Mouse (Mus musculus): ENCODE results near the gene B3gnt2.

B3gnt2 gene

GRCm38 (mm10) chr11:22777531-22777930, 83.2 kb downstream of the B3gnt2 start:
- DNase-seq (ENCODE audit: low read depth in 1 of 2, low spot score in 2 of 2): no peak

DNA sequence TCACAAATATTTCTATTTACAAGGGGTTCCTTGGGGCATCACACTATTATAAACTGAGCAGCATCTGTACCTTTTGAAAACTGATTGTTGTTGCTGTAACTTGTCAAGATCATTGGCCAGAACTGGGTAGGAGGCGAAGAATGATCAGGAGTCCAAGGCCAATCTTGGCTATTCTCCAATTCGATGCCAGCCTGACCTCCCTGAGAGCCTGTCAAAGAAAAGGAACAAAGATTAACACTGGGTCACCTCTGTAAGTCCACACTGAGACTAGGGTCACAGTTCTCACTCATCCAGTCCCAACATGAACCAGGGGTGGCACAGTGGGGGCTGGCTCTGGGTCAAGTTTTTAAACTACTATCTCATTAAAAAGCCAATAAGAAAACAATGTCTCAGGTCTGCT, 85.9 kb downstream of the B3gnt2 start:
- no peak for DNase-seq (ENCODE audit: low read depth in 1 of 2, low spot score in 2 of 2)

DNA sequence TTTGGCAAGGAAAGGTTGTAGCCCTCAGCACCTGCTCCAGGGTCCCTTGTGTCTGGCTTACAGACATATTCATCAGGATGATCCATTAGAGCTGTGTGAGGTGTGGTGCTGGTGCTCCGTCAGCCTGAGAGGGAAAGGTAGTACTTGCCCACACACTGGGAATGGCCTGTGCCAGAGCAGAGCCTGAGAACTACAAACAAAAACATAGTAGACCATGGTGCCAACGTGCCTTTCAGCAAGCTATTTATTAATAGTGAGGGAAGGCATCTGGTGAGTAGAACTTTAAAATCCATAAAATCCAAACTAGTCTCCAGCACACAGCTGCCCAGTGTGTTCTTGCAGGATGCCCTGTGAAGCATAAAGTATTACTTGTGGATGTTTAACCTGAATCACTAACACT, 94.5 kb downstream of the B3gnt2 start:
- no peak for DNase-seq (ENCODE audit: low read depth in 1 of 2, low spot score in 2 of 2)

- no peak for DNase-seq (ENCODE audit: low read depth in 1 of 2, low spot score in 2 of 2)
These were observed 95.3 kb downstream of the B3gnt2 start for GRCm38 (mm10) chr11:22765425-22765824.

GRCm38 (mm10) chr11:22763556-22764295, 97.0 kb downstream of the B3gnt2 start:
- DNase-seq (ENCODE audit: low read depth in 1 of 2, low spot score in 2 of 2): no peak

GRCm38 (mm10) chr11:22763055-22763454, 97.7 kb downstream of the B3gnt2 start:
- DNase-seq (ENCODE audit: low read depth in 1 of 2, low spot score in 2 of 2): no peak

DNA sequence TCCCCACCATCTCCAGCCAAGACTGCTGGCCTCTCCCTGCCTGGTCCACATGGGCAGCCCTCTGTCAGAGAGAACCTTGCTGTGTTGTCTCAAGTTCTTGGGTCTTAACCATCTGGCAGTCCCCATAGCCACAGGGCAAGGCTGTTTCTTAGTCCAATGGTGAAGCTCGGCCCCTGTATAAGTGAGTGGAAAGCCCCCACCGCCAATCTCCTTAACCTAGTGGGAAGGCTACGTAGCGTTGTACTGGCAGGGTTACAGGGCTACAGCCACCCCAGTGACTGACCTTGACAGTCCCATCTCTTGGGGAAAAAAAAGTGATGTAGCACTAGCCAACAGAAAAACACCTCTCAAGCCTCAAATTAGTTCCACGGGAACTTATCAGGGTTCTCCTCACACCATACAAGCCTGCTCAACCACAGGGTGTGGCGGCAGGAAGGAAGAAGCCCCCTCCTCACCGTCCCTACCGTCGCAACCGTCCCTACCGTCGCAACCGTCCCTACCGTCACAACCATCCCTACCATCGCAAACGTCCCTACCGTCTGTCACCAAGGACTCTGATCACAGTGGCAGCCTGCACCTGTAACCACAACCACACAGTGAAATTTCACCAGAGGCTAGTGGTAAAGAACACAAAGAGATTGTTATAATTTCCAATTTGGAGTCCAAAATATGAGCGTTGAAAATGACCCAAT, 98.4 kb downstream of the B3gnt2 start:
- DNase-seq (ENCODE audit: low read depth in 1 of 2, low spot score in 2 of 2): no peak

DNA sequence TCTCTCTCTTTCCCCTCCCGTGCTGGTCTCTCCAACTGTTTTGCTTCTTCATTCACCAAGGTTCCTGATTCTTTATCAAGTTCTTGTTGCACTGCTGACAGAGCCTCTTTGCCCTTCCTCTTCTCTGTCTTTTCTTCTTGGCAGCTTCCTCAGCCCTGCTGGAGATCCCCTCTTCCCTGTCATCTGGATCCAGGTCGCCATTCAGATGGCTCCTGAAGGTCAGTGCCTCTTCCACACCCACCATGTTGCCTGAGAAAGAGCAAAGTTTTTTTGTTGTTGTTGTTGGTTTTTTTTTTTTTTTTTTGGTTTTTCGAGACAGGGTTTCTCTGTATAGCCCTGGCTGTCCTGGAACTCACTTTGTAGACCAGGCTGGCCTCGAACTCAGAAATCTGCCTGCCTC, 101.0 kb downstream of the B3gnt2 start:
- DNase-seq (ENCODE audit: low read depth in 1 of 2, low spot score in 2 of 2): no peak

DNA sequence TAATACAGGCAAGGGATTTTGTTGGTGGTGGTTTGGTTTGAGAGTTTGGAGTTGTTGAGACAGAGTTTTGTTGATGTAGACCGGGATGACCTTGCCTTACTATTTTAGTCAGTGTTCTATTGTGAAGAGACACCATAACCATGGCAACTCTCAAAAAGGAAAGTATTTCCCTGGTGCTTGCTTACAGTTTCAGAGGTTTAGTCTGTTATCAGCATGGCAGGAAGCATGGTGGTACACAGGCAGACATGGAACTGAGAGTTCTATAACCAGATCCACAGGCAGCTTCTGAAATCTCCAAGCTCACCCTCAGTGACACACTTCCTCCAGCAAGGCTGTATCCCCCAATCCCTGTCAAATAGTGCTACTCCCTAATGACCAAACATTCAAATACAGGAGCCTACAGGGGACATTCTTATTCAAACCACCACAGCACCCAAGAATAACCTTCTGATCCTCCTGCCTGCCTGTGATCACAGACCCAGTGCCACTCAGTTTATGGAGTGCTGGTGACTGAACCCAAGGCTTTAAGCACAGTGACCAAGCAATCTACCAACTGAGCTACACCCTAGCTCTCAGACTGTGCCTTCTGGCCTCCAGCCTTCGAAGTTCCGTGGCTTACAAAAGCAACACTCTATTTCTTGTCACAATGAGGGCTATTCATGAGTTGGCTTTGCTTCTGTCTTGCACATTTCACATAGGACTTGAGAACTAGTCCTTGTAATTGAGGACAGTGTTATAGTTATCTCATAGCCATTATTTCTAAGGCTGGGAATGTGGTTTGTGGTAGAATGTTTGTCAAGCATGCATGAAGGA, 104.4 kb downstream of the B3gnt2 start:
- no peak for DNase-seq (ENCODE audit: low read depth in 1 of 2, low spot score in 2 of 2)

DNA sequence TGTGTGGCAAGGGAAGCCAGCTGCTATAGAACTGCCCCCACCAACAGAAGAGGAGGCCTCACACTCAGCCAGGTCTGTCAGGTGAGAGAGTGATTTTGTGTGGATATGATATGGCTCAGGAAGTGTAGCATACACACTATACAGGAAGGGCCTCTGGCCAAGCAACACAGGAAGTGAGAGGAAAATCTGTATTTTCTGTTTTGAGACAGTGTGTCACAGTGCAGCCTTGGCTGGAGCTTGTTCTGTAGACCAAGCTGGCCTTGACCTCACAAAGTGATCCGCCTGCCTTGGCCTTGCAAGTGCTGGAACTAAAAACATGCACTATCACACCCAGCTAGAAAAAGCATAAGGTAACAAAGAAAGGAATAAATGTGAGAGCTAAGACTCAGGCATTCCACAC, 105.6 kb downstream of the B3gnt2 start:
- DNase-seq (ENCODE audit: low read depth in 1 of 2, low spot score in 2 of 2): no peak

DNA sequence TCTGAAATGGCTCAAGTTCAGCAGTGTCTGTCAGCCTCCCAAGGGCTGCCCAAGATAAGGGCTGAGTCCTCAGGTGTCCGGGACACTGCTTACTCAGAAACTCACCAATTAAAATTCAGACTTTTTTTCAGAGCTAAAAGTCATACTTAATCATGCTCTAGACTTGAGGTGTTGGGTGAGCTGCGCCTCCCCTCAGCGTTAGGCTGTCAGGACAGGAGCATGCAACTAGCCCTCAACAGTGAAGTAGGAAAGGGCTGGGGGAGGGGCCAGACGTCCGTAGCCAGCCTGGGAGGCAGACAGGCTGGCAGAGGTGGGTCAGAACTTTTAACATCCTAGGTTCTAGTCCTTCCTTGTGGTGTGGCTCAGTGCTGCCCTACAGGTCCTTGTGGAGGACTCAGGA, 108.2 kb downstream of the B3gnt2 start:
- DNase-seq (ENCODE audit: low read depth in 1 of 2, low spot score in 2 of 2): no peak

GRCm38 (mm10) chr11:22751592-22751991, 109.2 kb downstream of the B3gnt2 start:
- no peak for DNase-seq (ENCODE audit: low read depth in 1 of 2, low spot score in 2 of 2)

GRCm38 (mm10) chr11:22747406-22747805, 113.4 kb downstream of the B3gnt2 start:
- no peak for DNase-seq (ENCODE audit: low read depth in 1 of 2, low spot score in 2 of 2)

- DNase-seq (ENCODE audit: low read depth in 1 of 2, low spot score in 2 of 2): no peak
These were observed 115.4 kb downstream of the B3gnt2 start for GRCm38 (mm10) chr11:22745356-22745755.

- no peak for DNase-seq (ENCODE audit: low read depth in 1 of 2, low spot score in 2 of 2)
These were observed 117.0 kb downstream of the B3gnt2 start for GRCm38 (mm10) chr11:22743561-22744269.

DNA sequence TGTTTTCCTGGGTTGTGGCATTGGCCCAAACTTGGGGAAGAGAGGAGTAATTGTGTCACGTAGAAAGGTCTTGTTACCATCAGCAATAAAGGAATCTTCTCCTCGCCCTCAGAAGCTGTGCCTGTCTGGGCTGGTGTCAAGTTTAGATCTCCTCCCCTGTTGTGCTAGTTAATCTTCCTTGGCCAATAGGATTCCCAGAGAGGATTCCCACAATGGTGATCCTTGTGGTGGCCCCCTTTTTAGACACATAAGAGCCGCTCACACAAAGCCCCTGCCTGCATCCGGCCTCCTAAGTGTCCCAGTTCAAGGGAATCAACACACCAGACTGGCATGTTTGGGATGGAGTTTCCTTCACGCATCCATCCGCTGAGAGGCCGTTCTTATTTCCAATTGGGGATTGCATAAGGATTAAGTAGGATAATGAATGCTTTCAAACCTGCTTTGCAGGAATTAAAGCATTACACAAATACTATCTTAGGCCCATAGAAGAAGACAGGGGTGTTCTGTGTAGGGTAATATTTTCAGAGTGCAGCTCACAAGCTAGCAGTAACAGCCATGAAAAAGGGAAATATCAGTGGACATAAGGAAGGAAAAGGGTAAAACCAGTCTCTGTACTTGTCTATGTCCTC, 118.6 kb downstream of the B3gnt2 start:
- no peak for DNase-seq (ENCODE audit: low read depth in 1 of 2, low spot score in 2 of 2)

GRCm38 (mm10) chr11:22741436-22741835, 119.3 kb downstream of the B3gnt2 start:
- no peak for DNase-seq (ENCODE audit: low read depth in 1 of 2, low spot score in 2 of 2)

DNA sequence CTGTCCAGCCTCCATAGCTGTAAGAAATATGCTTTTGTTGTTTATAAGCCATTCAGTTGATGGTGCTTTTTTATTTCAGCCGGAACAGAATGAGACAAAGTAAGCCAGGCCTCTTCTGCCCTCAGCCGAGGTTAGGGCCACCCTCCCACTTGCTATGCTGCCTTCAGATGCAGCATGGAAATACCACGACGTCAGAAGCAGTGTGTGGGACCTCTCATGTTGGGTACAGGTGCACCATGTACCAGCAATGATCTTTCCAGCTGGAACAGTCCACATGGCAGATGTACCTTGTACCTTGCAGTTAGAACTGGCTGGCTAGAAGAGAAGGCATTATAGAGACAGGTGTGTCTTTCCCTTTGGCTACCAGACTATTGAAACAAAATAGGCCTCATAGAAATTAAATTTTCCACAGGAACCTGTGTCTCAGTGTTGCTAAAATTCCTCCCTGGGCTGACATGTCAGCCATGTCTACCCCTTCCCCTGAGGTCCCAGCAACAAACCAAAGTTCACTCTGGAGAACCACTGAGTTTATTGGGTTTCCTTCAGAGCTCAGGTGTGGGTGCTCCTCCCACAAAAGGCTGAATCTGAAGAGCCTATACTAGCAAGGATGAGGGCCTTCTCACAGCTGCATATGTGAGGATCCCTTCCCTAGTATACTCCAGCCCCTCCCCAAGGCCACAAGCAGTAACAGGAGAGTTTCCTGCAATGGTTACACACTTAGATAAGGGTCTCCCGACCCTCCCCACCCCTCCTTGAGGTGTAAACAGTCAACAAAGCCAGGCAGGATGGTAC, 121.1 kb downstream of the B3gnt2 start:
- DNase-seq (ENCODE audit: low read depth in 1 of 2, low spot score in 2 of 2): no peak

GRCm38 (mm10) chr11:22736521-22737225, 124.1 kb downstream of the B3gnt2 start:
- no peak for DNase-seq (ENCODE audit: low read depth in 1 of 2, low spot score in 2 of 2)
